Mouse (Mus musculus): ENCODE results near the gene Peak1.

DNA sequence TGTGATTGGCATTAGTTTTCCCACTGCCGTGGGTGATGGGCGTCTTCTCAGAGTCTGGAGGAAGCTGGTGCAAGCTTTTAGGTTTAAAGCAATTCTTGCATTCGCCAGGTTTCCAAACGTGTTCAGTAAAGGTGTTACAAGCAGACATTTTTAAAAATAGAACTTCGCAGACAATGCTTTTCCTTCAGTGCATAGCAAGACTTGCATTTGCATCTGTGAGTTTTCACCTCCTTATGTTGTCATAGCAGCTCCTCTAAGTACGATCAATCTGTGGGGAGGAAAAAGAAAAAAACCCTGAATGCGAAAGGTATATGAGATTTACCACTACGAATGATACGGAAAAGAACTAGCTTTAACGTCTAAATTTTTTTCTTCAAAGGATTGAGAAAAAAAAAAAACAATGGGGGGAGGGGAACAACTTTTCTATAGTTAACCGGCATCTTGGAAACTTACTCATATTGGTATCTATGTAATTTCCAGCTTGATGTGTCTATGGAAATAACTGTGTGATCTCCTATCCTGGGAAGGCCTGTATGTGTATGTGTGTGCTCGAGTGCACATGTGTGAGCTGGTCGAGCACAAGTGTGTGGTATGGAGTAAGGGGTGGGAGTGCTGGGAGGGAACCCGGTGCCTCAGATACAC lies 157.3 kb downstream of the Peak1 start:
- TF ChIP-seq CTCF (conservative IDR thresholded peaks at IDR 0.05; ENCODE audit: low read length) (no peak), POU5F1 (IDR thresholded peaks at IDR 0.05; ENCODE audit: borderline replicate concordance, low read length) (no peak)

Measured in E14TG2a.4 (cell line).